15 mouse cellular contexts compared by ENCODE assay signal in genomic region chr8:126063832-126064409, GRCm38 (mm10).
DNase-seq lines count a peak whose midpoint lies in the region; ATAC-seq and TF ChIP-seq lines count a peak whose summit lies in the region.
"Had no signal": no experiment of that assay in that cellular context is flagged by ENCODE, and none has a peak within 500 bp of the region (broad histone marks: within the 10 kb centered on the region; RNA-seq: fewer than 3 reads in every experiment).

No protein-coding gene starts in this region.

- WGBS in heart, embryonic 12.5 days: 78% methylated on average over 9 of the region's 9 CpGs
- WGBS in hindbrain, embryonic 14.5 days: 61% methylated on average over 9 of the region's 9 CpGs
- 79% methylated on average over 9 of the region's 9 CpGs for WGBS in liver, postnatal 0 days (ENCODE audit: insufficient replicate concordance)

- no peak for TF ChIP-seq EP300 in liver, postnatal 0 days (IDR thresholded peaks at IDR 0.05; ENCODE audit: low read depth)

- no peak for ATAC-seq in heart, embryonic 12.5 days (ENCODE audit: insufficient number of reproducible peaks, low FRiP score)
- ATAC-seq in hindbrain, embryonic 14.5 days (ENCODE audit: low FRiP score): 0 out of 2 replicates have a peak, but pooled peaks have one; percentile 6
- no peak for ATAC-seq in liver, postnatal 0 days
- ATAC-seq: midbrain, embryonic 16.5 days had no signal

- no peaks in the 10 kb centered on the region for H3K4me1 ChIP-seq in heart, embryonic 12.5 days (replicated peaks)
- peaks cover 13% of the 10 kb centered on the region for H3K4me1 ChIP-seq in hindbrain, embryonic 14.5 days (replicated peaks; ENCODE audit: control insufficient read depth, insufficient read depth, low read length)
- no peaks in the 10 kb centered on the region for H3K4me1 ChIP-seq in liver, postnatal 0 days (ENCODE audit: insufficient read depth)
- H3K4me1 ChIP-seq: liver, embryonic 15.5 days; stomach, embryonic 15.5 days had no signal

- no peak overlapping the region for H3K9ac ChIP-seq in heart, embryonic 12.5 days
- H3K9ac ChIP-seq in hindbrain, embryonic 14.5 days: no peak overlapping the region
- H3K9ac ChIP-seq in liver, postnatal 0 days (replicated peaks): no peak overlapping the region
- H3K9ac ChIP-seq: liver, embryonic 15.5 days; stomach, embryonic 15.5 days had no signal

- no peaks in the 10 kb centered on the region for H3K27me3 ChIP-seq in heart, embryonic 12.5 days (replicated peaks)
- no peaks in the 10 kb centered on the region for H3K27me3 ChIP-seq in hindbrain, embryonic 14.5 days (ENCODE audit: control insufficient read depth, insufficient read depth, low read length)
- H3K27me3 ChIP-seq in liver, postnatal 0 days (ENCODE audit: insufficient read depth, low read length): no peaks in the 10 kb centered on the region
- H3K27me3 ChIP-seq: liver, embryonic 15.5 days; stomach, embryonic 15.5 days had no signal

- no peak overlapping the region for H3K4me2 ChIP-seq in heart, embryonic 12.5 days
- no peak overlapping the region for H3K4me2 ChIP-seq in hindbrain, embryonic 14.5 days (replicated peaks)
- no peak overlapping the region for H3K4me2 ChIP-seq in liver, postnatal 0 days (ENCODE audit: low read depth, low read length)
- H3K4me2 ChIP-seq: liver, embryonic 15.5 days; stomach, embryonic 15.5 days had no signal

- DNase-seq in heart, adult 11 months: peak; percentile 78
- DNase-seq in brain, embryonic 14.5 days (ENCODE audit: low read depth): peak; percentile 64
- no peak for DNase-seq in hindbrain, embryonic 14.5 days (ENCODE audit: low spot score)
- DNase-seq in lung, postnatal 10 days: peak; percentile 58
- DNase-seq in liver: no peak
- DNase-seq in liver, postnatal 0 days: no peak
- no peak for DNase-seq in kidney, postnatal 10 days
- DNase-seq: cerebellum, adult 11 months; heart, postnatal 4 days; right cerebral cortex, adult 18-20 months had no signal

- H3K36me3 ChIP-seq in heart, embryonic 12.5 days: no peaks in the 10 kb centered on the region
- H3K36me3 ChIP-seq in hindbrain, embryonic 14.5 days (replicated peaks; ENCODE audit: control insufficient read depth, insufficient read depth): no peaks in the 10 kb centered on the region
- H3K36me3 ChIP-seq in liver, postnatal 0 days (replicated peaks; ENCODE audit: insufficient read depth, low read length): no peaks in the 10 kb centered on the region
- H3K36me3 ChIP-seq: liver, embryonic 15.5 days; stomach, embryonic 15.5 days had no signal

- H3K9me3 ChIP-seq in heart, embryonic 12.5 days (replicated peaks): no peaks in the 10 kb centered on the region
- H3K9me3 ChIP-seq in hindbrain, embryonic 14.5 days (ENCODE audit: control insufficient read depth, low read length): no peaks in the 10 kb centered on the region
- no peaks in the 10 kb centered on the region for H3K9me3 ChIP-seq in liver, postnatal 0 days (ENCODE audit: low read length)
- H3K9me3 ChIP-seq: liver, embryonic 15.5 days; stomach, embryonic 15.5 days had no signal

- H3K27ac ChIP-seq in heart, embryonic 12.5 days (ENCODE audit: poor library complexity, severe bottlenecking): no peak overlapping the region
- H3K27ac ChIP-seq in hindbrain, embryonic 14.5 days: peak overlapping the region; percentile 34; the same call in 1 of the 2 replicates
- no peak overlapping the region for H3K27ac ChIP-seq in liver, postnatal 0 days (ENCODE audit: low read depth)
- H3K27ac ChIP-seq: kidney, postnatal 0 days; liver, embryonic 15.5 days; stomach, embryonic 15.5 days had no signal

- no peak overlapping the region for H3K4me3 ChIP-seq in heart, embryonic 12.5 days
- H3K4me3 ChIP-seq in hindbrain, embryonic 14.5 days (replicated peaks; ENCODE audit: low read length): no peak overlapping the region
- no peak overlapping the region for H3K4me3 ChIP-seq in liver, postnatal 0 days (ENCODE audit: low read depth, low read length)
- H3K4me3 ChIP-seq: liver, embryonic 15.5 days; stomach, embryonic 15.5 days had no signal

- TF ChIP-seq POLR2A in brain, embryonic 14.5 days (IDR thresholded peaks at IDR 0.05; ENCODE audit: borderline replicate concordance, extremely low read depth, insufficient read depth, insufficient read length, poor library complexity, severe bottlenecking): no peak

- no peak for TF ChIP-seq CTCF in brain, embryonic 14.5 days (IDR thresholded peaks at IDR 0.05; ENCODE audit: borderline replicate concordance, extremely low read depth, insufficient read depth, insufficient read length)
- TF ChIP-seq CTCF in liver, postnatal 0 days (IDR thresholded peaks at IDR 0.05; ENCODE audit: low read depth): no peak

Comparison
In these comparisons a context has a peak if more than half of its experiments do, and no peak if none do; other contexts are left out.
1. DNase-seq: peak in heart, adult 11 months (single experiment), brain, embryonic 14.5 days (single experiment) and lung, postnatal 10 days (single experiment); none in hindbrain, embryonic 14.5 days (single experiment), liver (single experiment), liver, postnatal 0 days (single experiment) and kidney, postnatal 10 days (single experiment).